Mouse (Mus musculus): ENCODE measurements around the gene Gpr4.

The Gpr4 gene

DNA sequence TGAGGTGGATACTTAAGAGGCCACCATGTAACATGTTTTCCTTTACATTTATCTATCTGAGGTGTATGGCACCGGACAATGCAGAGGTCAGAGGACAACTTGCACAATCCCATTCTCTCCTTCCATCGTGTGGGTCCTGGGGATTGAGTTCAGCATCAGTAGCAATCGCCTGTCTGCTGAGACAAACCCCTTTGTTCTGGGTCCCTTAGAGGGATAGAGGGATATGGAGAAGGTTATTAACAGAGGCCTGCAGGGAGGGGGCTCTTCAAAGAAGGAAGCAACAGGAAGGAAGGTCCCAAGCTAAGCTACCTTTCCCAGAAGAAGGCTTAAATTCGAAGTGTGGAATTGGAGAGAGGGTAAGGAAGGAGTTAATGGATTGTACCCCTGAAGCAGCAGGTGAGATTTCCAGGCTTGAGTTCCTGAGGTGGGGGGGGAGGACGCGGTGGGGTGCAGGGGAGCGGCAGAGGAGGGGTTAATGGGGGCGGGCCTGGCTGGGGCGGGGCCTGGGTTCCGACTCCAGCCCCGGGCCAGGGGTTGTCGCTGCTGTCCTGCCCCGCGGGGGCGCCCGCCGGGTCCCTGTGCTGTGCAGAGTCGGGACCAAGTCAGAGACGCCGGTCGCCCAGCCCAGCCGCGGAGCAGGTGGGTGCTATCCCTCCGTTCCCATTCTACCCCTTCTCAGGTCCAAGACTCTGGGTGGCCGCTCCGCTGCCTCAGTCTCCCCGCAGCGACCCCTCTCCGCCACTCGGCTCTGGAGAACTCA is at the start of gene Gpr4:
Gene Gpr4, plus strand, starts transcription at position 543 of the 760 bp plus-strand sequence.
- peak; percentile 36 to 54 for DNase-seq

DNA sequence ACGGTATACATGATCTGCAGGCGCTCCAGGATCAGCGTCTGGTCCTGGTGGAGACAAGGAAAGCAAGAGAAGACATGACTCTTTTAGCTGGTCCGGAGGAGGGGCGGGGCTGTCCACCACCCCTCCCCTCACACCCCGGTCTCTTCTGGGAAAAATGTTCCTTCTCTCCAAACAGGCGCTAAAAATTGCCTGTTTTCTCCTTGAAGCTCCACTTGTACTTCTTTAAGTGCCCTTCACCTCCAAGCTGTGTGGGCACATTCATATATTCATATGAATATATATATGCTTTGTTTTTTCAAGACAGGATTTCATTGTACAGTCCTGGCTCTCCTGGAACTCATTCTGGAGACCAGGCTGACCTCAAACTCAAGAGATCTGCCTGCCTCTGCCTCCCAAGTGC is 49.4 kb upstream of the Gpr4 start:
- DNase-seq, result no peak

DNA sequence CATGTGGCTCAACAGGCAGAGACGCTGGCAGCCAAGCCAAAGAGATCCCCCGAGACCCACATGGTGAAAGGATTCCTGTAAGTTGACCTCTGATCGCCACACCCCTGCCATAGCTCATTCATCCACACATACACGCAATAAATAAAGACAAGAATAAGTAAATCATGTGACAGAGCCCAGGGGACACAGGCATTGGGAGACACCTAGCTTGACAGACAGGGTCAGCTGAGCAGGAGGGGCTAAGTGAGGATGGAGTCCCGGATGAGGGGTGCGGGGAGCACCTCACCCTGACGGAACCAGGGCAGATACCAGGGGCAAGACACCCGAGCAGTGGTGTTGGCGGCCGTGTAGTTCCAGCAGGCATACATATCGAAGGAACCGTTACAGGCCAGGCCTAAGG is 48.6 kb upstream of the Gpr4 start:
- DNase-seq, result no peak

DNA sequence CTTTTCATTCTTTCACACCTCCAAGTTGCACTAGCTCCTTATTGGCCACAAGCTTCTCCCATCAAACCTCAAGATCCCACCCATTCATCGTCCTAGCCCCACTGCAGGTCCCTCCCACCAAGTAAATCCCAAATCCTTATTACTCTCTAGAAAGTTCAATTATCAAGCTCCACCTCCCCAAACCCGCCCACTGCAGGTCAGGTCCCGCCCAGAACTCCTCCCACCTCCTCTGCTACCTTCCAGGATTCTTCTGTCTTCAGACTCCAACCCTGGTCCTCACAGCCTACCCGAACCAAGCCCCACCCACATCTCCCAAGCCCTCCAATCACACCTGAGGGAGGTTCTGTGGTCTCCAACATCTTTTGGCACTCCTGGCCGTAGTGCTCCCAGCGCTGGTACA is 48.1 kb upstream of the Gpr4 start:
- DNase-seq, result peak; percentile 37 to 51

DNA sequence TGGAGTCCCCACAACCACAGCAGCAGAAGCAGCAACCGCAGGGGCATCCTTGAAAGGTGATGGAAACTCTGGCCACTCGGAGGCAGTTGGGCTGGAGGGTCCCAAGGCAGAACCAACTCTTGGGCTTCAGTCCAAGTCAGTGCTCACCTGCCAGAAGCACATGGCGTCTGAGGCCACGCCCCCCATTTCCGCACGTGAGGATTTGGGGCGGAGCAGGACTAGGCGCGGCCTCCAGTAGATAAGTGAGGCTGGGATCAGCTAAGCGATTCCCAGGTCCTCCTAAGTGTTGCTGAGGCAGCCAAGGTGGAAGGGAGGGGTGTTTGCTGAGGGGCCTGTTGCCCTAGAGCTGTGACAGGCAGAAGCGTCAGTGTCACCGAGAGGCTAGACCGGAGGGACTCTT is 47.4 kb upstream of the Gpr4 start:
- peak in 1 of 2 experiments; percentile 26 for DNase-seq

DNA sequence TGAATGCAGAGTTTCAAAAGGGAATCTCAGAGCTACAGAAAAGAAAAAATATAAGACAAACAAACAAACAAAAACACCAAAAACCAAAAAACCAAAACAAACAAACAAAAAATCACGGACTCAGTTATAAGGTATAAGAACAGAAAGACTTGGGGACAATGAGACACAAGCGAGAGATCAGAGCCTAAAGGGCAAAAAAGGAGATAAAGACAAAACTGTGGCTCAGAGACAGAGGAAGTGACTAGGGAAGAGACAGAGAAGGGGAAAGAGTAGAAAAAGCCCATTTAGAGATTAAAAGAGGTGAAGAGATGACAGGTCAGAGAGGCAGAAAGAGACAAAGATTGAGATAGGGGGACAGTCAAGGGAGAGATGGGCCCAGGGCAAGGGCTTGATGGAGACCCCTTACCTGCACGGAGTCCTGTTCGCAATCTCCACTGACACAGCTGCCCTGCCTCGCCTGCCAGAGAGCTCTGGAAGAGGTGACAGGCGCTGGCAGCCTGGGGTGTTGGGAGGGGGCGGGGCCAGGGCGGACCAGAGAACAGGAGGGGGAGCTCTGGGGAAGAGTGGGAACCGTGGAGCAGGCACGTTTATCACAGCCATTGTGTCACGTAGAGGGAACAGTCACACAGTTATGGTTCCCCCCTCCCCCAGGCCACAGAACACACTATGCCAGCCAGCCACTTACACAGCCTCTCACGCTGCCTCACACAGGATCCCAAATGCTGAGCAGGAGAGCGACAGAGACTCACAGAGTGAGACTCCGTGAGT is 46.5 kb upstream of the Gpr4 start, which contains the start of gene Gipr:
Gene Gipr, minus strand, starts transcription at position 472 of the 768 bp plus-strand sequence.
- DNase-seq, result no peak

DNA sequence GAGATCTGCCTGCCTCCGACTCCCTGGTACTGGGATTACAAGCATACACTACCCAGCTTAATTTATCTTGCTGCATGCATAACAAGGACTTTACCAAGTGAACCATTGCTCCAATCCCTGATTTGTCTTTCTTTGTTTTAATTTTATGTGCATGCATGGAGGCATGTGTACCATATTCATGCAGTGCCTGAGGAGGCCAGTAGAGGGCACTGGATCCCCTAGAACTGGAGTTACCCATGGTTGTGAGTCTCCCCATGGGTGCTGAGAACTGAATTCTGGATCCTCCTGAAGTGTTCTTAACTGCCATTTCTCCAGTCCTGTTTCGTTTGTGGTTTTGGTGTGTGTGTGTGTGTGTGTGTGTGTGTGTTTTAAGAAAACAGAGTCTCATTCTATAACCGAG is 45.3 kb upstream of the Gpr4 start:
- DNase-seq, result no peak

DNA sequence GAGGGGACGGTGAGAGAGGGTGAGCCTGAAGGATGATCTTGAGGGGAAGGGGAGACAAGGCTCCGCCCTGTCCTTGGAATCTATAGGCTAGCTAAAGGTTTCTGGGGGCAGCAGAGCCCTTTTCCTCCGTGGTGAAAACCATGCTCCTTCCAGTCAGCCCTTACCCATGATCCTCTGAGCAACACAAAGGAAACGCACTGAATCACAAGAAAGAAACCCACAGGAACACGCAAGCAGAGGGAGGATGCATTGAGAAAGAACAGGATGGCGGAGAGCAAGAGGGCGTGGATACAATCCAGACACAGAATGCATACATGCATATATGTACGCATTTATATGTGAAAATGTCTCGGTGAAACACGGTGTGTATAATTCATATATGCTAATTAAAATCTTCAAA is 42.8 kb upstream of the Gpr4 start:
- no peak for DNase-seq

DNA sequence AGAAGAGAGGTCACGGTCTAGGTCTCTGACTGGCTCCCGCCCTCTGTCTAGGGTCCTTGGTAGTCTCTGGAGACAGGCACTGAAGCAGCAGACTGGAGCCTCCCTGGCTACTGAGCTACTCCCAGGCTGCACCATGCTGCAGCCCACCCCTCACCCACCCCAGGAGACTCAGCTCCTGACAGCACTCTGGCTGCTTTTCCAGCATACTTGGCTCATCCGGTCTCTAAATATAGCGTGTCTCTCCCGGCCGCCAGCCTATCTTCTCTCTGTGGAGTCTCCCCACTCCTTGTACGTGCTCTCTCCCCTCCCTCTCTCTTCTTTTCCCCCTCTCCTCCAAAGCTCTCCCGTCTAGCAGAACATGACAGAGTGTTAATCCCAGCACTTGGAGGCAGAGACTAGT is 42.2 kb upstream of the Gpr4 start:
- no peak for DNase-seq

DNA sequence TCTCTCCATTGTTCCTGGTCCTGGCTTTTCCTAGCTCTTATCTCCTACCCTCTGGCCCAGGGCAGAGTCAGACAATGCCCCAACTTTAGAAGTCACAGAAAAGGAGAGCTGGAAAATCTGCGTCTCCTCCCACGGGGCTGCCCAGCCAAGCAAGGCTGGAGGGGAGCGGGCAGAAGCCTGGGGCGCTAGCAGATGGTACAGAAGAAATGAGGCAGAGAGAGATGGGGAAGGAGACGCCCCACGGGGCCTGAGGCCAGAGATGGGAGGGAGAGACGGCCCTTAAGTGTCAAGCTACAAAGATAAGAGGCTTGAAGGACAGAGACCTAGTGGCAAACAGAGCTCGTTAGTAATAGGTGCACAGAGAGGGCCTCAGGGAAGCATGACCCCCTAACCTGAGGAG is 40.5 kb upstream of the Gpr4 start:
- DNase-seq, result no peak

DNA sequence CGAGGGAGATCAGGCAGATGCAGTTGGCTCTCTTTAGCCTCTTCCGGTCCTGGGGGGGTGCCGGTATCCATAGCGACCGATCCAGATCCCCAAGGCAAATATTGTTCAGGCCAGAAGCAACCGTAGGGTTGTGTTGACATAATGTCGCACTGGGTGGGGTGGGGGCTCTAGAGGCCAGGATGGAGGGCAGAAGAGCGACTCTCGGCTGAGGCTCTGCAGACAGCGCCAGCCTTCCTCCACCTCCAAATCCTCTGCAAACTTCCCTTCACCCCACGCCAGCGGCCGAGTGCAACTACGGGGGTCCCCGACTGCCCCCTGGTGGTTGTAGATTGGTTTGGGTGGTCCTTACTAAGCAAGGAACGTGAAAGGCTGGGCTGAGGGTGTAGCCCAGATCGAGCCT is 39.5 kb upstream of the Gpr4 start:
- DNase-seq, result peak; percentile 68 to 80

DNA sequence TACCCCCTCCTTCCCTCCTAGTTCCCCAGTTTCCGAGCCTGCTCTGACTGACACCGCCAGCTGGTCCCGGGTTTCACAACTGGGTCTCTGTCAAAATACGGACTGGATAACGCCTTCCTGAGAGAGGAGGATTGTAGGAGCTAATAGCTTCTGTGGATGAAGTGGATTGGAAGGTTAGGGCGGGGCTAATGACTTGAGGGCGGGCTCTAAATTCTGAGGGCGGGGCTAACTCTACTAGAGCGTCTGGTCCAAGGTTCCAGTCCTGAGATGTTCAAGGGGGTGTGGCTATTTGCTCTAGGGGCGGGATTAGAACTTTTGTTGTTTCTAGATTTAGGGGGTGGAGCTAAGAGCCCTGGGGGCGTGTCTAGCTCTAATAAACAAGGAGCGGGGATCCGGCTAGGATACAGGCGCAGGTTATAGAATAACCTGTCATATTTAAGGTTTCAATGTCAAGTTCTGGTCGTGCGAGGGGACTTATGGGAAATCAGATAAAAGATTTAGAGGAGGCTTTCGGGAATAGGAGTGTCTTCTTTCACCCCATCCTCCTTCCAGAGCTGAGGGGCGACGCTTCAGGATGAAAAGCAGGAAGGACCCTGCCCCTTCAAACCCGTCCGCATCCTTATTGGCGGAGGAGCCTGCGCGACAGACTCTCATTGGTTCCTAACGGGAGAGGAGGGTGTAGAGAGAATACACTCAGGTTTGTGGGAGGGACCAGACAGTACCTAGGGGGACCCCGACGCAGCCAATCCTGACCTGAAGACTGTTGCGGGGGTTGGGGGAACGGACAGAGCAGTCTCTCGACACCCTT is 36.4 kb upstream of the Gpr4 start, which contains the start of gene Eml2:
Gene Eml2, plus strand, starts transcription at position 714 of the 808 bp plus-strand sequence.
- peak in 1 of 2 experiments; percentile 34 for DNase-seq

DNA sequence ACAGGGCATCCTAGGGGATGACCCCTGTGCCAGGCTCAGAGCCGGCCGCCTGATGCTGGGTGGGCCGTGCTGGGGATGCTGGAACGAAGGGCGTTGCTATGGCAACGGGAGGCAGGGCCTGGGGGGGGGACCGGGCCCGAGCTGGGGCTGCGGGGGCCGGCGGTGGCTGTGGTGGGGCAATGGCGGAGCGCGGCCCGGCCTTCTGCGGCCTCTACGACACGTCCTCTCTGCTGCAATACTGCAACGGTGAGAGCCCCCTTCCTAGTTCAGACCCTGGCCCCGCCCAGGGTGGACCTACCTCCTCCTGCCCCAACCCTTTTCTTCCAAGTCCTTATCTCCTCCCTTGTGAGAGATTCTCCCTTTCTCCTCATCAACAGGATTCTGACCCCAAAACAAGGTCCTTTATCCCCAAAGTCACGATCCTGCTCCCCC is 35.8 kb upstream of the Gpr4 start:
- no peak for DNase-seq

DNA sequence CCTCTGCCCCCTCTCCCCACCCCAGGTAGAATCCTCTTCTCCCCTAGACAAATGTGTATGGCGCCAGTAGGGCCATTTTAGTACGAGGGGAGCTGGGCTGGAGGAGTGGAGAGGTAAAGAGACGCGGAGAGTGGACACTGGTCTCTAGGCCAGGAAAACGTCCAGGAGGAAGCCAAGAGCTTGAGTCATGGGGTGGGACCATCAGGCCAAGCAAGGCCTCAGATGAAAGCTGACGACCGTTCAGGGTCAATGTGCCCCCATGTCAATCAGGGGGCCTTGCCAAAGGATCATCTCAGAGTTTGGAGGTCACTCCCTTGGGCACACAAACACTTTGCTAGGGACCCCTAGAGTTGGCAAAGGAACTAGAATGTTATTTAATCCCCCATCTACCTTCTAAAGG is 35.1 kb upstream of the Gpr4 start:
- no peak for DNase-seq

DNA sequence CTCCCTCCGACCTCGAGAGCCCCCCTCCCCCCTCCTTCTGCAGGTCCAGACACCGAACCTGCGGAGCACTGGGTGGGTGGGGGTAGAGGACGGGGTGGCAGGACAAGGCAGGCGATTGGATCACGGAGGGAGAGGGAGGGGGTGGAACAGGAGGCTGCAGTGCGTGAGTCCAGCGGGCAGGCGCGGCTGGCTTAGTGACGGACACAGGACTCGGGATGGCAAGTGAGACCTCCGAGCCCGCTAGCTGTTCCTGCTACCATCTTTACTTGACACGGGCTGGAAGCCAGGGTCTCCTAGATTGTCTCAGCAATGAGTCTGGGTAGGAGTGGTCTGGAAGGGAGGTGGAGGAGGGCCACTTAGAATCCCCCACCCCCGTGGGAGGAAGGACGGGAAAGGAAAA is 34.3 kb upstream of the Gpr4 start:
- DNase-seq, result no peak

DNA sequence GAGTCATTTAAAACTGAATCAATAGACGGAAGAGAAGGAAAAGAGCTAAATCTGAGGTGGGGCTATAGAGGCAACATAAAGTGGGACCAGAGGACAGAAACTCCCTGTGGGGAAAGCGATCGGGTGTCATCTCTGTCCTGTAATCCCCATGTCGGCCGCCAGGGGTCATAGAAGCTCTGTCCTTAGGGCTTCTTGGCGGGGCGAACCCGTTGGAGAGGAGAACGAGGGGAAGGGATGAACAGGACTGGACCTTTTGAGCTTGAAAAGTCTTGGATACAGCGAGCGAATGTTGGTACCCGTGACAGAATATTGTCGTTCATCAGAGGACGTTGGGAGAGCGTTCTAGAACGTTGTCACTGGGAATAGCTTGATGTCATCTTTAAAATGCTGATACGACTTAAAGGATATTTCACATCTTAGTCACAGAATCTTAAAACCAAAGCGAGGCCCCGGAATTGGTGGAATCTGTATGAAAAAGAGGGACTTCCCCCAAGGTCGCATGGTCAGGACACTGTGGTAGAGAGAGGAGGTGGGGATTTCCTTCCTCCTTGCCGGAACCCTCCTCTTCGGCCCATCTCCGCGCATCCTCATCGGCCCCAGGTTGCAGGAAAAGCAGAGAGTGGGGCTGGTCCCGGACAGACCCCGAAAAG is 33.8 kb upstream of the Gpr4 start:
- peak; percentile 71 to 79 for DNase-seq

DNA sequence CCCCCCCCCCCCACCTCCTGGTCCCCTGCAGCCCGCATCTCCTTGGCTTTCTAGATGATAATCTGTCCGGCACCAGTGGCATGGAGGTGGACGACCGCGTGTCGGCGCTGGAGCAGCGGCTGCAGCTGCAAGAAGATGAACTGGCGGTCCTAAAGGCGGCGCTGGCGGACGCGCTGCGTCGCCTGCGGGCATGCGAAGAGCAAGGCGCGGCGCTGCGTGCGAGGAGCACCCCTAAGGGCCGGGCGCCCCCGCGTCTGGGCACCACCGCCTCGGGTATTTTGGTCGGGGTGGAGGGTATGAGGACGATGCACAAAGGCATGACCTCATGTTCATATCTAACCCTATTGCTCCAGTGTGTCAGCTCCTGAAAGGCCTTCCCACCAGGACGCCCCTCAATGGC is 33.2 kb upstream of the Gpr4 start:
- peak; percentile 73 to 75 for DNase-seq

DNA sequence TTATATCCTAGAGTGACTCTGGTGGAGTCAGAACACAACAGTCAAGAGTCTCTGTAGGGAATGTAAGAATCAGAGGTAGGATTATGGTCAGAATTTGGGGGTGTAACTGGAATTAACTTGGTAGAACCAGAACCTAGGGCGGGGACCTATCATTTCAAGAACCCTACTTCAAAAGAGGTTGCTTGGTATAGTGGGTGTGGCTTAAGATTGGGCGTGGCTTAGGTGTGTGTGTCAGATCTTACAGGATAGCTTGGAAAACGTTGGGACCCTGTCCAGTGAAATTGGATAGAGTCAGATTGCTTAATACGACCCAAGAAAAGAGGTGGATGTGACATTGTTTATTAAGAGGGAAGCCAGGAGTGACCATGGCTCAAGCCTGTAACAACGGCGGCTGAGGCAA is 32.4 kb upstream of the Gpr4 start:
- DNase-seq, result peak in 1 of 2 experiments; percentile 38

DNA sequence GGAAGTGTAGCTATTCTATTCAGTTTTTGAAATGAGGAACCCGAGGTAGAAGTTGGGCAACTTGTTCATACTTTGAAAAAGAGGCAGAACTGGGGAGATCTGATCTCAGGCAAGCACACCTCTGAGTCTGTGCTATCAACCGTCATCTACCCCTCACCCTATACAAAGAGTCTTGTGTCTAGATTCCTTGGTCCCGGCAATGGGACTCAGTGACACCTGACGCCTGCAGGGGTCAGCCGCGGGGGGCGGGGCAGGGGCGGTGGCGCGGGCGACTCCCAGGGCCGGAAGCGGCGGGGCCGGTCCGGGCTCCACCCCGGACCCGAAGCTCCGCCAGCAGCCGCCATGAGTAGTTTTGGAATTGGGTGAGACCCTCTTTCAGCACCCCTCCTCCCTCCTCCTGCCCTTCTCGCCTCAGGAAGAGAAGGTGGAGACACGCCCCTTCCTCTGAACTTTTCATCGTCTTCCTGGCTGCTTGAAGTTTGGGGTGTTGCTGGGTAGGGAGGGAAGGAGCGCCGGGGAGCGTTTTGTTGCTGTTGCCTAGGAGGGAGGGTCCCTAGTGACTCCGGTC is 31.4 kb upstream of the Gpr4 start:
- DNase-seq, result peak; percentile 52 to 64

DNA sequence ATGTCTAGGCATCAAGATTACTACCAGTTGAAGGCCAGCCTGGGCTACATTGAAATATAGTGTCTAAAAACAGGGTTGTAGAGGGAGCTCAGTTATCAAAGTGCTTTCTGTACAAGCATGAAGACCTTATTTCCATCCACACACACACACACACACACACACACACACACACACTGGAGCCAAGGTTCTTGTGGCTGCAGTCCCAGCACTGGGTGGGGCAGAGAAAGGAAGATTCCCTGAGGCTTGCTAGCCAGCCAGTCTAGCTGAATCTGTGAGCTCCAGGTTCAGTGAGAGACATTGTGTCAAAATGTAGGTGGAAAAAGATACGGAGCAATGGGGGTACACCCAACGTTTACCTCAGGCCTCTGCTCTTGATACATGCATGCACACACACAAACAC is 28.1 kb upstream of the Gpr4 start:
- no peak for DNase-seq

DNA sequence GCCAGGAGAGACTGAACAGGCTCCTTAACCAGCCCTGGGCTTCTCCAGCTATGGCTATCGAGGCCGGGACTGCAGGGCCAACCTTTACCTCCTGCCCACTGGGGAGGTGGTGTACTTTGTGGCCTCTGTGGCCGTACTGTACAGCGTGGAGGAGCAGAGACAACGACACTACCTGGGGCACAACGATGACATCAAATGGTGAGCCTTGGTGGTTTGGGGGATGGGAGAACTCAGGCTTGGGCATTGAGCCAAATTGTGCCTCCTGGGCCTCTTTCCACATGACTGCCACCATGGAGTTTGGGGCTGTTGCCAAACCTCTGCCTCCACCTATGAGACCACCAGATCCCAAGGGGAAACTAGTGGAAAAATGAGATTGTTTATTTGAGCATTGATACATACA is 27.6 kb upstream of the Gpr4 start:
- no peak for DNase-seq

DNA sequence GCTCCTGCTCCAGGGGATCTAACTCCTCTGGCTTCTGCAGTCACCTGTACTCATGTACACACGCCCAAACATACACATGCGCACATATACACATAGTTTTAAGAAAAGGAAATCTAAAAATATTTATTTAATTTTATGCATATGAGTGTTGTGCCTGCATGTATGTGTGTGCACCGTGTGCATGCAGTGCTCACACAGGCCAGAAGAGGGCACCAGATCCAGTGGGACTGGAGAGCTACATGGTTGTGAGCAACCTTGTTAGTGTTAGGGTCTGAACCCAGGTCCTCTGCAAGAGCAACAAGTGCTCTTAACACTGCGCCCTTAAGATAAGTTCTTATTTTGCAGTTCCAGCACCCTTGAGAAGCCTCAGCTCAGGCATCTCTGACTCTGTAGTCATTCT is 17.7 kb upstream of the Gpr4 start:
- DNase-seq, result no peak
